Mouse (Mus musculus) gastrocnemius, postnatal 4 days (tissue): Measurements from ENCODE around the gene Gjc2. TPM values are rescaled to one million over a fixed set of nuclear protein-coding genes. Genes with fewer than 3 reads are reported as not detected.
"Not testable (repeated sequence)": the region's sequence is repeated elsewhere in the genome, so short reads cannot be mapped to it uniquely, and the experiment has no call there.

ENCODE experiments used
- DNase-seq, 2 experiments: peaks; one replicate each; pipeline ENCODE4 v3.0.0; 2021 to 2022; ENCODE audit warnings: low spot score in 2 of 2, mixed read lengths in 2 of 2
- long read RNA-seq, 2 experiments: library from polyadenylated mRNA; stranded (forward); transcript quantifications; one replicate each; pipeline ENCODE4 v2.0.0; 2021
- total RNA-seq, 2 experiments: library from RNA; stranded (reverse); gene quantifications; 2 replicates each; pipeline ENCODE4 v1.2.3; 2021

The Gjc2 gene
- 1 to 10 TPM; 1.7 to 2.1 TPM for total RNA-seq
- long read RNA-seq, experiment 1, partial matches to known transcripts, result 0 of 5 reads
- long read RNA-seq, experiment 1, other reads (novel, unspliced or antisense), result 4 of 5 reads
- long read RNA-seq, experiment 2, partial matches to known transcripts, result 0 of 5 reads
- long read RNA-seq, experiment 2, other reads (novel, unspliced or antisense), result 4 of 5 reads

DNA sequence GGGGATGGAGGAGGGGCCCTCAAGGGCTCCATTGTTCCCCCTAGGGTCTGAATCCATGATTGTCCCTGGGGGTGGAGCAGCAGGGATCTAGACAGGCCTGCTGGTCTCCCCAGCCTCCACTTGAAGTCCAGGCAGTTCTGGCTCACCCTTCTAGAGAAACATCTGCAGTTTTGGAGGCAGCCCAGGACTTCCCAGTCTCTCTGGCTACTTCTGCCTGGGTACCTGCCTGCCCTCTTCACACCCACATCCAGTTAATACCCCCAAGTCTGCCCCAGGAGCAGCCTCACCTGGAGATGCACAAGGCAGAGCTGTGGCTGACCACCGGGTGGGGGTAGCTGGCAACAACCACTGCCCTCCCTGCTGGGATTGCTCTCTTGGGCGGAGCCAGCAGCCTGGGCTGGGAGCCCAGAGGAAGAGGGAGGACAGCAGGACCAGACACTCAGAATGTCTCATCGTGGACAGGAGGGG lies at the start of gene Gjc2:
Gene Gjc2, minus strand, starts transcription at position 350 of the 468 bp plus-strand sequence.
- DNase-seq, result peak in 1 of 2 experiments; percentile 62

DNA sequence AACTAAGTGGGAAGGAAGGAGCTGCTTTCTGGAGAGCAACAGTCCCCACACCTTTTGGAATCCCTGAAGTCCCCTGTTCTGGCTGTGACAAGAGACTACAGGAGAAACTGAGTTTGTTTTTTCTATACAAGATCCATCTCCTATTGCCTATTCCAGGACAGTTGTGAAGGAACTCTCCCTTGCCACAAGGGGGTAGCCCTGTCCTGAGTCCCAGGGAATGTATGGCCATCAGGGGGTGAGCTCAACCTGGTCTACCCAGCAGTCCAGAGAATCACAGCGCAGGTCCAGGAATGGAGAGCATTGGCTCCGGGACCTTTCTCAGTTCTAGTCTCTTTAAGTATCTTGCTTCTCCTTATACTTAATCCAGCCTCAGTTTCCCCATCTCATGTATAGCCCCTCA lies 49.8 kb upstream of the Gjc2 start:
- no peak for DNase-seq

DNA sequence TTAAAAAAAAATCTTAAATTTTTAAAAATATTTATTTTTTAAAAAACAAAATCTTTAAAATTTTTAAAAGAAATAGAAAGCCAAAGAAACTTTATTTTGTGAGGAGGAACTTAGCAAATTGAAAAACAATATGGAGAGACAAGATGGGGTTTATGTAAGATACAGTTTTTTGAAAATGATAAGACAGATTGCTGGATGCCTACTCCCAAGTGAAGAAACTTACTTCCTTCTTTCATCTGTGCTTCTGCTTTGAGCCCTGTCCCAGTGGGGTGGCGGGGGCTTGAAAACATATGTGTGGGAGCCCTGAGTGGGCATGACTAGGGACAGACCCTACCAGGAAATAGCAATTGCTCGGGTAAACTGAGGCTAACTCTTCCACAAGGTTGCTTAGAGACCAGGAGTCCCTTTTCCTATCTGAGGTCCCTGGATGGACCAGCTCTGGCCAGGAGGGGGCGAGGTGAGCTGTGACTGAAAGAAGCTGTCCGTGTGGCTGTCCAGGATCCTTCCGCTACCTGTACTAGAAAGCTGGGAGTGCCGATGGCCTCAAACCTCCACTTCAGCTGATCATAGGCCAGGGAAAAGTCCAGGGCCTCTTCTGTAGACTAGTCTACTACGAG lies 47.2 kb upstream of the Gjc2 start:
- DNase-seq, result peak in 1 of 2 experiments; percentile 48

DNA sequence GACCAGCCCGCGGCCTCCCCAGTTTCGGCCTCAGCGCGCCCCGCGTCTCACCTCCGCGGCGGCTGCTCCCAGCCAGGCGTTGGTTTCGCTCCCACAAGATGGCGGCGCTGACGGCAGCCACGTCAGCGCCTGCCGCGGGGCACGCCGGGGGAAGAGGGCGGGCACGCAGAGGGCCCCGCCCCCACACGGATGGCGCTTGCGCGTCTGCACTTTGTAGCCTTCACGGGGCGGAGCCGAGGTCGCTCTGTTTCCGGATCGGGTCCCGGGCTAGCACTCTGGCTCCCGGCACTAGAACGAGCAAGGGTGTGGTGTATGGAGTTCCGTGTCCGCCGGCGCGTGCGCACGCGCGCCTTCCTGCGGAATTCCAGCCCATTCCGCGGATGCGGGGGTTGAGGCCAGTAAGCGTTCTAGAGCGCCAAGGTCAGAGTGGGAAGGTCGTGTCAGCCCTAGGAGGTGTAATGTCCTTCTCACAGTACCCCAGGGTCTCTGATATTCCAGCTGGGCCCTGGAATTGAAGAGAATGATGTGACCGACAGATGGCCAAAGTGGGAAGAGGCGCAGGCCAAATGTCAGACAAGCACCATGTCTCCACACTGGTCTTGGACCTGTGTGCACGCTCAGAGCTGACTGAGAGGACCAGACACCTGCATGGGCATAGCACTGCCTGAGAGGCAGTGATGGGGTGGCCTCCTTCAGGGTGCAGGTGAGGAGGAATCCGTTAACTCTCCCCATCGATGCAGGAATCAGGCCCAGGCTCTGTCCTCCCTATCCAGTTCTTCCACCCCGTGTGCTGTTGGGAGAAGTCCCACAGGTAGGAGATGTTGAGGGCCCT lies 45.3 kb upstream of the Gjc2 start, which contains the start of gene Arf1:
Gene Arf1, minus strand, starts transcription at position 149 of the 832 bp plus-strand sequence.
- peak; percentile 96 to 97 for DNase-seq

DNA sequence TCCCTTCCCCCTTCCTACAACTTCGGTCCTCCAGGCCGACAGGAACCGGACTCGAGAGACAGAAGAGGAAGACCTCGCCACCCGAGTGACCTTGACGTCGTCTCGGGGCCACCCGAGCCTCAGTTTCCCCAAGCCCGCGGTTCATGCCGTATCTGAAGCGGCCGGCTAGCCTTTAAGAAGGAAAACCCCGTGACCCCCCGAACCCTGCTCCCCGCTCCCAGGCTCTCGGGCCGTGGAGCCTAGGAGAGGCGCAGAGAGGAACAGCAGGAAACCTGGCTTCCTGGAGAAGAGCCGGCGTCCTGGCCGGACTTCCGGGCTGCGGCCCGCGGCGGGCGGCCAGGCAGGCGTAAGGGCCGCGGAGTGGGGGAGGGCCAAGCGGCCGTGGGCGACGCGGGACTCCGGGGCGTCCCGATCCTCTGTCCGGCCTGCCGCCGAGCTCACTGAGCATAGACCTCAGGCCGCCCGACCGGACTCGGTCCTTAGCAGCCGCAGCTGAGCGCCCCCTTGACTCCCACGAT lies 44.6 kb upstream of the Gjc2 start:
- no peak for DNase-seq

DNA sequence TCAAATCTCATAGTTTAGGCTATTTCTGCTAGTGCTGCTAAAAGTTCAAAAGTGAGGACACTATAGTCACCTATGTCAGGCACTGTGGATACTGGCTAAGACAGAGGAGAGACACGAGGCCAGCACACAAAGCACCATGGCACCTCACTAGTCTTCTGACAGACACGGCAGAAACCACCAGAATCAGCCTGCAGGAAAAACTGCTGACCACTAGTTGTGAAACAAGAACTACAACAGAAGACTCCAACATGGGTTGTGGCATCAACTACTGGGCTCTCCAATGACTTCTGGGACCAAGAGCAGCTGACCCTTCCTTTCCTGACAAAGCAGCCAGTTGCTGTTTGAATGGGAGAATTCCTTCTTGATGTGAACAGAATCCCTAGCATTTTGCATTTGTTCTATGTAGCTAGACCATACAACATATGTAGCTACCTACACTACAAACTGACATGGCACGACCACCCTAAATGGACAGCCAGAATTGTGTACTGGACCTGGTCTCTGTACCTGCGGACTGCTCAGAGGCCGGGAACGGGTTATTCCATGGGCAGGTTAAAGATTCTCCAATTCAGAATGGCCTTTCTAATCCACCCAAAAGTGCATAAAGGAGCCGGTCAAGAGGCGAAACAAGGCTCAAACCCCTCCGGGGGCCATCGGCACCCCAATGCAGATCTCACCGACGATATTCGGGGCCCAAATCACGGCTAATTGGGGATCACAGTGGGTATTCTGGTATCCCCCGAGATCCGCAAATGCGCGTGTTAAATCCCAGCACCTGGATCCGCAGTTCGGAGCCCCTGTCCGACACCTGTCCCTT lies 44.0 kb upstream of the Gjc2 start:
- no peak for DNase-seq

DNA sequence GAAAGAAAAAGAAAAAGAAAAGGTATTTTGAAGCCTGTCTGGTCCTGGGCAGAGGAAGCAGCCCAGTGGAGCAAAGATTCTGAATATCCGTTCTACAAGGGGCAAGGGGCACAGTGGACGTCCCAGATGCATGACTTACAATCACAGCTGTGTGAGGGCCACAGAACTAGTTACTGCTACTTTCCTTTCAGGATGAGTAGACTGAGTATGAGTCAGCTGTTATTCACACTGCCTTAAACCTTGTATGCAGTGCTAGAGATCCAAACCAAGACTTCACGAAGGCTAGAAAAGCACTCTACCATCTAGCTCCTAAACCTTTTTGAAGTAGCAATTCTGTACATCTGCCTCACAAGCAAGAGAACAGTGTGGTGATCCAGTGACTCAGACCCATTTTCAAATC lies 43.2 kb upstream of the Gjc2 start:
- no peak for DNase-seq

DNA sequence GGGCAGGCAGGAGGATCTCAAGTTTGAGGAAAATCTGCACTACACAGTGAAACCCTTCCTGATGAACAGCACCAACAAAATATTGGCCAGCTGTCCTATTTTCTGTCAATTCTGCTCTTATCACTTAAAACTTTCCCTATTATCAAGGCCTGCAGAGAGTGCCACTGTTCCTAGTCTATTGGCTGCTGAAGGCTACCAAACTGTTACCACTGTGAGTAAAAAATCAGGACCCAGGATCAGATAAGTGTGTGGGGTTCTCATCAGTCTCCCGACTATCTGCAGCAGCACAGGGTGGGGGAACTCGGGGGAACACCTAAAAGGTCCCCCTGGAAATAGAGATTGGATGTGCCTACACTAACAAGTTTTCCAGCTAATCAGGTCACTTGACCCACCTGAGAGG lies 42.2 kb upstream of the Gjc2 start:
- DNase-seq, result no peak

GRCm38 (mm10) chr11:59224470-59224869 lies 41.5 kb upstream of the Gjc2 start:
- DNase-seq, result no peak

GRCm38 (mm10) chr11:59224025-59224424 lies 41.0 kb upstream of the Gjc2 start:
- DNase-seq, result no peak

DNA sequence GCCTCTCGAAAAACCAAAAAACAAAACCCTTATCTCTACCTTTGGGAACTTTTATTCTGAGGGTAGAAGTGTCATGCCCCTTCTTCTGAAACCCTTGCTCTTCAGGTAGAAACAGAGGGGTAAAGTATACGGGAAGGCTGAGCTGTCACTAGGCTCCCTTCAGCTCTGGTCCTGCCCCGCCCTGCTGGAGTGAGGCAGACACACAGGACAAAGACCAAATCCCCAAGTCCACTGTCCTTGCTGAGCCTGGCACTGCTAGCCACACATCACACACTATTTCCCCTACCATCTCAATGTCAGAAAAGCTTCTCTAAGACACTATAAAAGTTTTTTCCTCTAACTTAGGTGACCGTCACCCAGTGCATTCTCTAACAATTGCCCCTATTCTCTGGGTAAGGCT lies 39.3 kb upstream of the Gjc2 start:
- no peak for DNase-seq

DNA sequence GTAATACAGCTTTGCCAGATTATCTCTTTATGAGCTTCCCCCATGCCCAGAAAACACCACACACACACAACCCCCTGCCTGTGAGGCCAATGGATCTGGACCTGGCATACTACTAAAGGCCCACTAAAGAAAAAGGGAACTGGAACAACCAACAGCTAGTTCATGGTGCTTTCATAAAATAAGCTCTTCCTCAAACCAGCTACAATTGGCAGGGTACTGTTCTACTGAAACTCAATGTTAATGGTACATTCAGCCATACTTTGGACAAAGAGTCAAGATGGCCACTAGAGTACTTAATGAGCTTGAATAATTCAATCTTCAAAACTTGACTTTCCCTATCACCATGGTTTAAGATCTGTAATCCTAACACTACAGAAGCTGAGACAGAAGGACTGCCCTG lies 38.6 kb upstream of the Gjc2 start:
- DNase-seq, result no peak

- no peak for DNase-seq
These were observed 36.1 kb upstream of the Gjc2 start for GRCm38 (mm10) chr11:59219064-59219463.

- DNase-seq, result no peak
These were observed 35.5 kb upstream of the Gjc2 start for GRCm38 (mm10) chr11:59218389-59218998.

DNA sequence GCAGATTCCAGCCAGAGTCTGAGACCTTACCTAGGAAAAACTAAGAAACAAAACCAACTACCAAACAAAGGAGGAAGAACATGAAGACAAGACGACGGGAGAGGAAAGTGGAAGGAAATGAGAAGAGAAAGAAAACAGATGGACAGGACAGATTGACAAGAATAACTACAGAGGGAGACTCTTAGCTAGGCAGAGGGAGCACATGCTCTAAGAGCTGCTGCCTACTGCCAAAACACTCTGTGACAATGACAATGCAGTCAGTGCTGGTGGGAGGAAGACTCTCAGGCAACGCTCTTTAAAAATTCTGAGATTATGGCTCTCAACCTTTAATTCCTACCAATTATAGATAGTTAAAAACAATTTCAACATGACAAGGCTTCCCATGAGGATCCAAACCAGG lies 33.9 kb upstream of the Gjc2 start:
- DNase-seq, result no peak

DNA sequence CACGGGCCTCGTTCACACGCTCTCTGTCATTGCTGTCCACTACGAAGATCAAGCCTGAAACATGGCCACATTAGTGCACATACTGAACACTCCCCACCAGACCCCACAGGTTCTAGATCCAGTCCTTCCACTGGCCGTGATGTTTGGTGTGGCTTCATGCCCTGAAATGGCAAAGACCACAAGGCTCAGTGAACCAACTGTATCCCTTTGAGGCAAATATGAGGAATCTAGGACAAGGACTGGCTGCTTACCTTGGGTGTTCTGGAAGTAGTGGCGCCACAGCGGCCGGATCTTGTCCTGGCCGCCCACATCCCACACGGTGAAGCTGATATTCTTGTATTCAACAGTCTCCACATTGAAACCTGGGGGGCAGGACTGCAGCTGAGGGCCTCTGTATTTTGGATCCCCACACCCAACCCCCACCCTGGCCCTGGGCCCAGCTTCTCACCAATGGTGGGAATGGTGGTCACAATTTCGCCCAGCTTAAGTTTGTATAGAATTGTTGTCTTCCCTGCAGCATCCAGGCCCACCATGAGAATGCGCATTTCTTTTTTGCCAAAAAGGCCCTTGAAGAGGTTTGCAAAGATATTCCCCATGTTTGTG lies 30.0 kb upstream of the Gjc2 start:
- no peak for DNase-seq

- DNase-seq, result not testable (repeated sequence)
These were observed 29.3 kb upstream of the Gjc2 start for GRCm38 (mm10) chr11:59212320-59212719.

DNA sequence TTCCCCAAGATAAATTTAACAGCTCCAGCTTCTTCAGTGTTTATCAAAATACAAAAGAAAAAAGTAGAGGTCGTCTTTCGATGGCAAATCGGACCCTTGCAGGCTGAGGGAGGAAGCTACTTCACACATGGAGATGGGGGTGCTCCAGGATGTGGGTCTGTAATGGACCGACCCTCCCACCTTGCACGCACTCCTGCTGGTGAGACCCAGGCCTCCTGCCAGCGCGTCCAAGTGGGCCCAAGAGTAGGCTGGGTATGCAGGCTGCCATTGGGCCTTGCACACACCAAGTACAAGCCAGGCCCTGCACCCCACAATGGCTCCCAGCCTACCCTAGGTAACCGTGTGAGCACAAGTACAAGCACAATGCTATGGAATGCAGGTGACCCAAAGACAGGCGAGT lies 28.5 kb upstream of the Gjc2 start:
- DNase-seq, result not testable (repeated sequence)

- DNase-seq, result no peak
These were observed 27.0 kb upstream of the Gjc2 start for GRCm38 (mm10) chr11:59210020-59210419.

DNA sequence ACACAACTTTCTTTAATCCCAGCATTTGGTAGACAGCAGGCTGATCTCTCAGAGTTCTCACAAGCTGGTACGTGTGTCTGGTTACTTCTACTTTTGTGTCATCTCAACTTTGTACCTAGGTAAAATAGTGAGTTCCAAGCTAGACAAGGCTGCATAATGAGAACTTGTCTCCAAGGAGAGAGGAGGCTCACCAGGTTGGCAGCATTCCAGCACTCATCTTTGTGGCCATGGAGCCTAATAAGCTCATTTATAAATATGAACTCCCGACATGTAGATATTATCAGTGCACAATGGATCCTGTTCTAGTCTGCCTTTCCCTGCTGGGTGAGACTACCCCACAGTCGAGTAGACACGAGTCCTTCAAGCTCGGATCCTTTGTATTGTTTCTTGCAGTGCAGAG lies 26.6 kb upstream of the Gjc2 start:
- peak in 1 of 2 experiments; percentile 37 for DNase-seq
